Mouse (Mus musculus): ENCODE measurements at regions not wholly inside any gene's neighbourhood (a gene's known extent, or its start where the extent isn't known, plus 50 kb on each side); places are given as distances from the start of the nearest gene placed in this dataset.
"Not testable (repeated sequence)": the region's sequence is repeated elsewhere in the genome, so short reads cannot be mapped to it uniquely, and the experiment has no call there.

DNA sequence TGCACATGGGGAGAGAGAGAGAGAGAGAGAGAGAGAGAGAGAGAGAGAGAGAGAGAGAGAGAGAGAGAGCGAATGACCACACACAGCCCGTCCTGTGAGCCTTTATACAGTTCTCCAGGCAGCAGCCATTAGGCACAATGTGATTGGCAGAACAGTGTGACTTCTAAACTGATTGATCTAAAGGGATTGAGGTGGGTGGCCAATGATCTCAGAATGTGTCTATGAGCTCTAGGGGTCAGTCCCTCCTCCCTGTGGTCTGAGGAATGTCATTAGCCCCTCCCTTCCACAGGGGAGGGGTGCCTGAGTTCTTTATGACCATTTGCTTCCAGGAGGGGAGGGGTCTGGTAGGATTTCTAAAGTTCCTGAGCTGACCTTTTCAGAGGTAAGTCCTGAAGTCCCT lies 62.1 kb downstream of the Duxbl3 start:
- not testable (repeated sequence) for DNase-seq

DNA sequence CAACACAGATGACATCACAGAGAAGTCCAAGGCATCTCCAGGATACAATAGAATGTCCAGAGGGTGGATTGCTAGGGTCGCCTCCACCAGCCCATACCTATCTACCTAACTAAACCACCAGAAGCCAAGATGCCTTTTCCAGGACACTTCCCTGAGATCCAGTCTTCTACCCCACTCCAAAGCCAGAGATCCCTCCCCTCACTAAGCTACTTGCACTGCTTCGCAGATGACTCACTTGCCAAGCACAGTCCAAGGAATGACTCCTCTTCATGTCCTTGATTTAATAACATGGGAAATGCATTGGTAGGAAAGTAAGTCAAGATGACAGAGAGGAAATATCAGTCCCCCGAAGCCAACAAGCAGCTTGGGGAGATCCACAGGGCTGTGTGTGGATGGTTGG lies 63.0 kb downstream of the Duxbl3 start:
- no peak for DNase-seq

DNA sequence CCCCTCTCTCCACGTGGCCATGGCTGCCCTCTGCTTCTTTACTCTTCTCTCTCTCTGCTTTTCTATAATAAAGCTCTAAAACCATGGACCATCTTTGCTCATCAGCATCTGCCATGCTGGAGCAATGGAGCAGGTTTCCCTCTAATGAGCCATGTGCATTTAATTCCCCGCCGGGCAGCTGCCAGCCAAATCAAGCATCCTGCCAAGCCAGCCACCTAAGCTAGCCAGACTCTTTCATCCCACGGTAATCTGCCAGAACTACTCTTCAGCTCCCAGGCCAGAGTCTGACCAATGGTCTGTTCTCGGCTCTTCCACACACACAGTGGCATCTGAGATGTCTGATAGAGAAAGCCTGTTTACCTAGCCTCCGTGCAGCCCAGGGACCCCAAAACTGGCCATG lies 70.8 kb downstream of the Duxbl3 start:
- DNase-seq, result no peak

DNA sequence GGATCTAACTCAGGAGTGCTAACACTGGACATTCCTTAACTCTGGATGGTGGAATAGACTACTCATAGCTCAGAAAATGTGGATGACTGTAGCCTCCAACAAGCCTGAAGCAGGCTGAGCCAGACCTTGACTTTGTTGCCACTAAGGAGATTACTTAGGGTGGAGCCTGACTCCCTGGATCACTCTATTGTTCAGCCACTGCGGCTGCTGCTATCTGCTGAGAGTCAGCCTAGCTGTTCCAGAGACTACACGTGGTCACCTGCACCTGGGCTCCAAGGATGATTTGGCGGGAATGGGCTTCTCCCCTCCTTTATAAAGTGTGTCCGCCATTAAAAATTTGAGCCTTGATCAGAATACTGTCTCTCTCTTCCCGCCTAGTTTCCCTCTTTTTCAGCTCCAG lies 83.3 kb downstream of the Duxbl3 start:
- DNase-seq, result no peak

- DNase-seq, result no peak
Measured at GRCm38 (mm10) chr14:26345227-26345626, 87.5 kb downstream of the Duxbl3 start.

- DNase-seq, result no peak
Measured at GRCm38 (mm10) chr14:26347296-26347695, 89.5 kb downstream of the Duxbl3 start.

GRCm38 (mm10) chr14:26352927-26353326 lies 95.2 kb downstream of the Duxbl3 start:
- no peak for DNase-seq

GRCm38 (mm10) chr14:26357242-26357641 lies 99.5 kb downstream of the Duxbl3 start:
- DNase-seq, result peak; percentile 11

DNA sequence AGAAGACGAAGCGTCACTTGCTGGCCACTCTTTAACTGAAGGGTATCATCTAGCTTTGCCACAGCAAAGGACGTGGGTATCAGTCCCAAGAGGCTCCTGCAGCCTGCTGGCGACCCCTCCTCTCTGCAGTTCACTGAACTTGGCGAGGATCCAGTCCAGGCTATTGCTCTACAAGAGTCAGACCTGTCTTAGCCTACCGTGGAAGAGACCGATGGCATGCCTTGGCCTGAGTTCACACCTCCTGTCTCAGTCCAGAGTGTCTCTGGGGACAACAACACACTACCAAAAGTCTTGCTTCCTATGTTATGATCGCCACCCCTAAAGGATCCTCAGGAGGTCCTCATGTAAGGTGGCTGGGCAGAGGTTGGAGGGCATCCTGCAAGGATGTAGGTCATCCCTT lies 100.2 kb downstream of the Duxbl3 start:
- DNase-seq, result no peak

GRCm38 (mm10) chr14:26360071-26360470 lies 102.3 kb downstream of the Duxbl3 start:
- DNase-seq, result no peak

DNA sequence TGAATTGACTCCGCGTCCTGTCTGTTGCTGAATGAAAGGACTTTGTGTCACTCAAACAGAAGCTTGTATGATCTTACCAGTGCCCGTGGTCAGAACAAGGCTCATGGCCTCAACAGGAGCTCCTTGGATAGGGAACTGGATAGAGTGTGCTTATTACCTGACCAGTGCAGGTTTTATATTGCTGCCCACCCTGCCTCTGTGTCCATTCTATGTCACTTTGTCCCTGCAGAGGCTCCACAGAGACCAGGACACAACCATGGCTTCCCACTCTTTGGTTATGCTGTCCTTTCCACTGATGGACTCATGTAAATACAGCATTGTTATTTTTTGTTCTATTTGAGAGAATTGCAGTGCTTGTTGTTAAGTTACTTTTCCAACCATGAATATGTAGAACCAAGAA lies 103.4 kb downstream of the Duxbl3 start:
- DNase-seq, result no peak
